Mouse (Mus musculus) spleen, adult 2 months (tissue): ENCODE results near the gene Ugt1a7c. TPM values are rescaled to one million over a fixed set of nuclear protein-coding genes. Genes with fewer than 3 reads are reported as not detected.

ENCODE experiments used
- DNase-seq, 2 experiments: peaks; one replicate each; pipeline versions ENCODE4 v3.0.0 to v3.0.0-alpha.2; 2012 to 2021; ENCODE audit warnings: low spot score in 2 of 2, low read depth in 1 of 2
- H3K27ac ChIP-seq: fragments of 200-500 bp; 2 replicates; pipeline ENCODE4 v1.5.1; 2012; ENCODE audit warnings: low read length, inconsistent platforms; ENCODE audit not compliant: insufficient read depth
- H3K27me3 ChIP-seq: fragments of 200-500 bp; 2 replicates; pipeline ENCODE4 v1.6.1; 2012; ENCODE audit warnings: mild to moderate bottlenecking, moderate library complexity, low read length, inconsistent platforms; ENCODE audit not compliant: control insufficient read depth, insufficient read depth
- H3K36me3 ChIP-seq: fragments of 200-500 bp; 2 replicates; pipeline ENCODE4 v1.6.1; 2012; ENCODE audit warnings: mild to moderate bottlenecking, low read length, inconsistent platforms; ENCODE audit not compliant: control insufficient read depth, insufficient read depth
- H3K4me1 ChIP-seq: fragments of 200-500 bp; 2 replicates; pipeline ENCODE4 v1.6.1; 2011; ENCODE audit warnings: inconsistent platforms; ENCODE audit not compliant: control insufficient read depth, insufficient read depth, insufficient read length
- H3K4me3 ChIP-seq: fragments of 200-500 bp; 2 replicates; pipeline ENCODE4 v1.5.1; 2011; ENCODE audit warnings: mild to moderate bottlenecking, inconsistent platforms; ENCODE audit not compliant: insufficient read depth, insufficient read length; ENCODE audit errors: extremely low read depth
- CTCF ChIP-seq: fragments of 200-500 bp; IDR thresholded peaks from 2 replicates; pipeline ENCODE4 v1.5.1; 2011; ENCODE audit warnings: mild to moderate bottlenecking, inconsistent platforms; ENCODE audit not compliant: insufficient read depth, insufficient read length, insufficient replicate concordance; ENCODE audit errors: extremely low read depth
- POLR2A ChIP-seq: fragments of 200-500 bp; IDR thresholded peaks from 2 replicates; pipeline ENCODE4 v1.6.1; 2011; ENCODE audit warnings: low read depth, low read length, inconsistent platforms
- WGBS: fragments of 180-500 bp; shearing (Covaris S2); methylation state at CpG from one replicate; pipeline ENCODE4 v1.1.7; 2018; 5-methylcytosine and 5-hydroxymethylcytosine counted together
- polyA plus RNA-seq: library from polyadenylated mRNA; depleted of rRNA; stranded (reverse); fragments of >200 nt; gene quantifications from 2 replicates; pipeline ENCODE4 v1.2.3, GENCODE M21; 2012

The Ugt1a7c gene
- polyA plus RNA-seq, 1 experiment: 1.5 TPM

DNA sequence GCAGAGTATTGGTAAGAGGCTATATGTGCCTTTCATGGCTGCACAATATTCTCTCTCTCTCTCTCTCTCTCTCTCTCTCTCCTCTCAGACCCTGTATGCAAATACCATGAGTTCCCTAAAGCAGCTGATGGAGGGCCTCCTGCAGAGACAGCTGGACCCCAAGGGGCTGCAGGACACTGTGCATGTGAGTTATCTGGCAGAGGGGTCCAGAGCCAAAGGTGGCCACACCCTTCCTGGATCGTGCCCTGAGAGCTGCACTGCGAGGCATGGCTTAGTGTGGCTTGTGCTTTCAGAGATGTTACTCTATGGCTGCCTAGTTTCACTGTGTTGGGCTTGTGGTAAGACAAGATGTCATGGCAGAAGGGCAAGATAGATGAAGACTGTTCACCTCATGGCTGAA, 152.8 kb downstream of the Ugt1a7c start:
- TF ChIP-seq CTCF (no peak), POLR2A (no peak)
- Histone ChIP-seq H3K27ac (no peak overlapping the region), H3K27me3 (no peaks in the 10 kb centered on the region), H3K36me3 (no peaks in the 10 kb centered on the region), H3K4me1 (no peaks in the 10 kb centered on the region; the same call in 1 of the 2 replicates), H3K4me3 (no peak overlapping the region)
- no peak for DNase-seq
- WGBS: 51% methylated on average over 2 of the region's 2 CpGs

DNA sequence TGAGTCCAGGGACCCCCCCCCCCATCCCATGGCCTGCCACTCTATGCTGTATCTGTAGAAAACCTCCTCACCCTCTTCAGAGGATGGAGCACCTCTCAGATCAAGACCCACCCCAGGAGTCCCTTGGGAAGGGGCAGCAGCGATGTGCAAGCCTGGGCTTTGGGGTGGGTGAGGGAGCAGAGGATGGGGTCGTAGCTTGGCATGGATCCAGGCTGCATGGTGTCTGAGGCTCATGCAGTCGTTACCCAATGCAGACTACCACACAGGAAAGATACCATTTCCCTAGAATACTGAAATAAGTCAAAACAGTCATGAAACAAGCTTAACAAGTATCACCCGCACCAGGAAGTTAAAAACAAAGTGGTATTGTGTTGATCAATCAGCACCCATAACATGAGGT, 153.8 kb downstream of the Ugt1a7c start:
- no peak for TF ChIP-seq CTCF
- no peak for TF ChIP-seq POLR2A
- no peak overlapping the region for H3K27ac ChIP-seq
- peaks cover 9% of the 10 kb centered on the region; the same call in 1 of the 2 replicates for H3K4me1 ChIP-seq
- WGBS: 59% methylated on average over 4 of the region's 4 CpGs
- no peak for DNase-seq
- no peaks in the 10 kb centered on the region for H3K36me3 ChIP-seq
- H3K4me3 ChIP-seq: no peak overlapping the region
- H3K27me3 ChIP-seq: no peaks in the 10 kb centered on the region

DNA sequence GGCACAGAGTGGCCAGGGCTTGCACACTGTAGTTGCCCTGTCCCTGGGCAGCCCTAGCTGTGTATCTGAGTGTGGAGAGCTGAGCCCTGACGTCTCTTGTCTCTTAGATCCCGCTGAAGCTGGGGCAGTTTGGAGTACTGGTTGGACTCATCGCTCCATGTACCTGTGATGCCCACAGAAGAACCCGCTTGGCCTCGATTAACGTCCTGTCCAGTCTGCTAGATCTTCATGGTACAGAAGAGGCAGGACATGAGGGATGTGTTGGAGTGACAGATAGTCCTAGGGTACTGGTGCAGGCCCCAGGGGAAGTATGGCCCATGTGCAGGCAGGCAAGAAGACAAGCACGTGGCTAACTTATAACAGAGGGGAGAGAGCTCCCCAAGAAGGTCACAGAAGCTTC, 154.7 kb downstream of the Ugt1a7c start:
- Histone ChIP-seq H3K27ac (no peak overlapping the region), H3K36me3 (no peaks in the 10 kb centered on the region), H3K4me1 (peaks cover 10% of the 10 kb centered on the region; the same call in 1 of the 2 replicates), H3K4me3 (no peak overlapping the region), H3K27me3 (no peaks in the 10 kb centered on the region)
- no peak for TF ChIP-seq POLR2A
- no peak for TF ChIP-seq CTCF
- WGBS: 80% methylated on average over 7 of the region's 7 CpGs
- DNase-seq: no peak

DNA sequence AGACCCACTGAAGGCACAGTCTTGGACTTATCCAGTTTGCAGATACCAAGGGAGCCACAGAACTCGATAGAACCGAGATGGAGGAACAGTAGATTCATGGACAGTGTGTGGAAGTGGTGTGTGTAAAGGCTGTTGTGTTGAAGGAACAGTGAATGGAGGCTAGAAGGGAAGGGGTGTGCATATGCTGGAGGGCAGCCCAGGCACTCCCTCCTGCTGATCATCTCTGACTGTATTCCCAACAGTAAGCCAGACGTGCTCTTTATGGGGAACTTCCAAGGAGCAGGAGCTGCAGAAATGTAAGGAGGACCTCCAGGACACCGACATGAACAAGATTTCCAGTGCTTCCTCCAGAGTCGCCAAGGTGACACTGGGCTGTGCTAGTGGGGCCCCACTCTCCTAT, 155.2 kb downstream of the Ugt1a7c start:
- DNase-seq: no peak

DNA sequence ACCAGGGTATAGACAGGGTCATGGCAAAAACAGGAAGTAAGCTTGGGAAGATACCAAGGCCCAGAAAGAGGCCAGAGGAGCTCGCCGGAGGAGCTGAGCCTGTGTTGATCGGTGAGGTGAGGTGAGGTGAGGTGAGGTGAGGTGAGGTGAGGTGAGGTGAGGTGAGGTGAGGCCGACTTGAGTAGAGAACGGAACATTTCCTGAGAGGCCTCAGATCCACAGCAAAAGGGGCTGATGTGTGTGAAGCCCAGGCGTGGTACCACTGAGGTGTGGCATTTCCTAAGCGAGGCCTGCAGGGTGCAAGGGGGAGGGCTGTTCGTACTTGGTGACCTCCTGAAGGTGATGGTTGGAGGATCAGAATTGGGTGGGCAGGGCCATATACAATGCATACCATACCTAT, 158.2 kb downstream of the Ugt1a7c start:
- WGBS: 49% methylated on average over 8 of the region's 8 CpGs

More for the DNA sequence above, 155.2 kb downstream of the Ugt1a7c start:
- Histone ChIP-seq H3K36me3 (no peaks in the 10 kb centered on the region), H3K27ac (no peak overlapping the region), H3K27me3 (no peaks in the 10 kb centered on the region), H3K4me1 (peaks cover 10% of the 10 kb centered on the region; the same call in 1 of the 2 replicates), H3K4me3 (no peak overlapping the region)
- no peak for TF ChIP-seq CTCF
- no peak for TF ChIP-seq POLR2A
- 84% methylated on average over 5 of the region's 5 CpGs for WGBS

DNA sequence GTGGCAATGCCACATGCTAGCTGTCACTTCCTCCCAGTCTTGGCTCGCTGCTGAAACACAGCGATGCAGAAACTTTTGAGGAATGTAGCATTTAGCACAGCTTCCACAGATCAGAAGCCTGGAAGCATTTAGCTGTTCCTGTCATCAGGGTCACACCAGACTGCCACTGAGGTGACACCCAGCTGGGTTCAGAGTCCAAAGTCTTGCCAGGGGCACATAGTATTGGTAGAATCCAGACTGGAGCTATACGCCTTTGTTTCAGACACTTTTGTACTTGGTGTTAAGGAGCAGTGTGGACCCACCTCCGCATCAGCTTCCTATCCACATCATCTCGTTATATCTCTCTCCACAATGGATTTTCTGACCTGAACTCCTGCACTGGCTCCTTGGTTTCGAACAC, 158.7 kb downstream of the Ugt1a7c start:
- Histone ChIP-seq H3K27me3 (no peaks in the 10 kb centered on the region), H3K36me3 (no peaks in the 10 kb centered on the region), H3K27ac (no peak overlapping the region), H3K4me3 (no peak overlapping the region), H3K4me1 (peaks cover 10% of the 10 kb centered on the region; the same call in 1 of the 2 replicates)
- 66% methylated on average over 6 of the region's 6 CpGs for WGBS
- no peak for DNase-seq
- TF ChIP-seq CTCF (no peak), POLR2A (no peak)

More for the DNA sequence above, 158.2 kb downstream of the Ugt1a7c start:
- H3K27me3 ChIP-seq: no peaks in the 10 kb centered on the region
- no peak for DNase-seq
- H3K4me3 ChIP-seq: no peak overlapping the region
- no peak overlapping the region for H3K27ac ChIP-seq
- H3K4me1 ChIP-seq: peaks cover 10% of the 10 kb centered on the region; the same call in 1 of the 2 replicates
- no peak for TF ChIP-seq POLR2A
- TF ChIP-seq CTCF: no peak
- no peaks in the 10 kb centered on the region for H3K36me3 ChIP-seq

DNA sequence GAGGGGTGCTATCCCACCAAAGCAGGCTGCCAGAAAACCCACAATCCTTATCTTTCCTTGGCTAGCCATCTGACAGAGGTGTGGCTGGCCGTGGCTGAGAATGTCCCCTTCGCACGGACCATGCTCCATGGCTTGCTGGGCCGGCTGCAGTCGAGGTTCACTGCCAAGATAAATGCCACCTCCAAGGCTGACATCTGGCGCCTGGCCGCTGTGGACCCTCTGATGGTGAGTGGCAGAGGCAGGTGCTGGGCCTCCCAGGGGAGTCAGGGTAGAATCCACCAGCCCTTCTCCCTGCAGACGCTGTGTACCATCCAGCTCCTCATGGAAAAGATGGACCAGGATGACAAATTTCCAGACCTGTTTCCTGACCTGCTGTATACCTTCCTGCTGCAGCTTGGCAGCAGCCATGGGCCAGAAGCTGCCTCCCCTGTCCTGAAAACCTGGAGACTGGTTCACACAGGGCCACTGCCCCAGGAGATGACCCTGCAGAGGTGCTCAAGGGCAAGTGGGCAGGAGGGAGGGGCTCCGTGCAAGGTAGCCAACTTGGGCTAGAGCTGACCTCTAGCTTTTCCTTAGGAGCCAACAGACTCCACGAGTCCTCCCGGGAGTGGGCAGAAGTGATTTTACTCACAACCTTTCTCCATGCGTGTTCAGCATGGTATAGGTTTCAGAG, 160.1 kb downstream of the Ugt1a7c start:
- 80% methylated on average over 12 of the region's 12 CpGs for WGBS
- H3K27me3 ChIP-seq: no peaks in the 10 kb centered on the region
- no peak for DNase-seq
- H3K4me3 ChIP-seq: no peak overlapping the region
- H3K36me3 ChIP-seq: no peaks in the 10 kb centered on the region
- TF ChIP-seq CTCF (no peak), POLR2A (no peak)
- no peak overlapping the region for H3K27ac ChIP-seq
- peaks cover 18% of the 10 kb centered on the region; the same call in 1 of the 2 replicates for H3K4me1 ChIP-seq
